Mouse (Mus musculus): ENCODE data around the gene Sapcd2.

The Sapcd2 gene

GRCm38 (mm10) chr2:25371764-25372643, at the start of gene Sapcd2:
Sapcd2 (plus strand) TSS chr2:25372321.
- peak; percentile 77 for DNase-seq (ENCODE audit: low read depth, low spot score)

- DNase-seq (ENCODE audit: low read depth, low spot score) = no peak
Observed at GRCm38 (mm10) chr2:25326036-25326435, 46.1 kb upstream of the Sapcd2 start.

GRCm38 (mm10) chr2:25328440-25328839, 43.7 kb upstream of the Sapcd2 start:
- no peak for DNase-seq (ENCODE audit: low read depth, low spot score)

- no peak for DNase-seq (ENCODE audit: low read depth, low spot score)
Observed at GRCm38 (mm10) chr2:25331470-25331869, 40.7 kb upstream of the Sapcd2 start.

- DNase-seq (ENCODE audit: low read depth, low spot score) = peak; percentile 98
Observed at GRCm38 (mm10) chr2:25332286-25333160, 39.6 kb upstream of the Sapcd2 start, which contains the start of gene Man1b1. Man1b1 (plus strand) TSS chr2:25332338.

GRCm38 (mm10) chr2:25333569-25333968, 38.6 kb upstream of the Sapcd2 start:
- no peak for DNase-seq (ENCODE audit: low read depth, low spot score)

- DNase-seq (ENCODE audit: low read depth, low spot score) = no peak
Observed at GRCm38 (mm10) chr2:25338303-25338702, 33.8 kb upstream of the Sapcd2 start.

GRCm38 (mm10) chr2:25348162-25348561, 24.0 kb upstream of the Sapcd2 start:
- DNase-seq (ENCODE audit: low read depth, low spot score) = no peak

GRCm38 (mm10) chr2:25349499-25349898, 22.6 kb upstream of the Sapcd2 start:
- DNase-seq (ENCODE audit: low read depth, low spot score) = no peak

- DNase-seq (ENCODE audit: low read depth, low spot score) = no peak
Observed at GRCm38 (mm10) chr2:25350701-25351100, 21.4 kb upstream of the Sapcd2 start.

GRCm38 (mm10) chr2:25354211-25354610, 17.9 kb upstream of the Sapcd2 start:
- no peak for DNase-seq (ENCODE audit: low read depth, low spot score)

- no peak for DNase-seq (ENCODE audit: low read depth, low spot score)
Observed at GRCm38 (mm10) chr2:25355419-25356066, 16.6 kb upstream of the Sapcd2 start.

GRCm38 (mm10) chr2:25356208-25357079, 15.7 kb upstream of the Sapcd2 start, which contains the start of gene Dpp7:
Dpp7 (minus strand) TSS chr2:25356359.
- peak; percentile 74 for DNase-seq (ENCODE audit: low read depth, low spot score)

- DNase-seq (ENCODE audit: low read depth, low spot score) = no peak
Observed at GRCm38 (mm10) chr2:25359848-25360247, 12.3 kb upstream of the Sapcd2 start.

GRCm38 (mm10) chr2:25363478-25364178, 8.5 kb upstream of the Sapcd2 start:
- no peak for DNase-seq (ENCODE audit: low read depth, low spot score)

GRCm38 (mm10) chr2:25364313-25364712, 7.8 kb upstream of the Sapcd2 start:
- no peak for DNase-seq (ENCODE audit: low read depth, low spot score)

GRCm38 (mm10) chr2:25364761-25365090, 7.4 kb upstream of the Sapcd2 start:
- no peak for DNase-seq (ENCODE audit: low read depth, low spot score)

GRCm38 (mm10) chr2:25365091-25365761, 6.9 kb upstream of the Sapcd2 start, which contains the start of gene Uap1l1:
Uap1l1 (minus strand) TSS chr2:25365682.
- peak; percentile 13 for DNase-seq (ENCODE audit: low read depth, low spot score)

- DNase-seq (ENCODE audit: low read depth, low spot score) = no peak
Observed at GRCm38 (mm10) chr2:25369996-25370395, 2.1 kb upstream of the Sapcd2 start.
